Mouse (Mus musculus): ENCODE measurements around the gene Lrba. TPM values are rescaled to one million over a fixed set of nuclear protein-coding genes. Genes with fewer than 3 reads are reported as not detected.

Gene Lrba
- total and polyA plus RNA-seq, 3 experiments, result 9.7 to 24.3 (median 22.5) TPM

DNA sequence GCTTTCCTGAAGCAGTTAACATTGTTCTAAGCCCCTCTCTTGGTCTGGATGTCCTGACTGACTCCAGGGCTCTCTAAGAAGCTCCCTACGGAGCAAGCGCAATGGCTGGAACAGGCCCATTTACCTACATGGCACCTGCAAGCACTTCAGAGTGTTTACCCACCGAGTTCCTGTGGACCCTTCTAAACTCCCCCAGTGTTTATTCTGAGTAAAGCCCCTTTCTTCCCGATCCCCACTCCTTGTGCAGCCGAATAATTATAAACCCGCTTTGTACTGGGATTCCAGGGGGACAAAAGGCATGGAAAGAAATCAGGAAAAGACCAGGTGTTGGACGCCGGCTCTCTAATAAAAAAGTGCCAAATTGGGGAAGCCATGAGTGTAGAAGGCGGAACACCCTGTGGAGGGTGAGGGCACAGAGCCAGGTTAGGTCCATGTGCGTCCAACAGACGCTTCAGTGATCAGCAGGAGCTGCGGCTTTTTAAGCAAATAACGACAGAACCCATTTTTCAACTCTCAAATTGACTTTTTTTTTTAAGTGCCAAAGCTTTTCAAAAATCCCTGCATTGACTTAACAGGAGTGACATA is 593.6 kb downstream of the Lrba start:
- DNase-seq, result no peak
- Histone ChIP-seq H3K36me3 (ENCODE audit: control insufficient read depth, insufficient read depth, low read length) (no peaks in the 10 kb centered on the region), H3K79me2 (replicated peaks; ENCODE audit: control insufficient read depth, insufficient read depth, low read length) (no peaks in the 10 kb centered on the region), H3K27ac (no peak overlapping the region), H3K27me3 (ENCODE audit: control insufficient read depth, insufficient read depth, low read length) (no peaks in the 10 kb centered on the region), H3K4me3 (no peak overlapping the region), H3K4me1 (ENCODE audit: control insufficient read depth, insufficient read depth, low read length) (peaks cover under 1% of the 10 kb centered on the region; the same call in 1 of the 2 replicates), H3K9ac (ENCODE audit: low read depth, low read length) (no peak overlapping the region)
- TF ChIP-seq POLR2A (IDR thresholded peaks at IDR 0.05; ENCODE audit: insufficient read depth, low read depth, low read length) (no peak), EP300 (IDR thresholded peaks at IDR 0.05; ENCODE audit: insufficient read depth, low read depth, low read length) (no peak), CTCF (IDR thresholded peaks at IDR 0.05) (no peak)
- WGBS, result 94% methylated on average over 13 of the region's 13 CpGs
- intact Hi-C loops (cut with DNase I), result loop anchor here (5.0 to 10.0 kb wide), 2 partner anchors 41 to 493 kb away; no protein-coding TSS in a partner anchor

DNA sequence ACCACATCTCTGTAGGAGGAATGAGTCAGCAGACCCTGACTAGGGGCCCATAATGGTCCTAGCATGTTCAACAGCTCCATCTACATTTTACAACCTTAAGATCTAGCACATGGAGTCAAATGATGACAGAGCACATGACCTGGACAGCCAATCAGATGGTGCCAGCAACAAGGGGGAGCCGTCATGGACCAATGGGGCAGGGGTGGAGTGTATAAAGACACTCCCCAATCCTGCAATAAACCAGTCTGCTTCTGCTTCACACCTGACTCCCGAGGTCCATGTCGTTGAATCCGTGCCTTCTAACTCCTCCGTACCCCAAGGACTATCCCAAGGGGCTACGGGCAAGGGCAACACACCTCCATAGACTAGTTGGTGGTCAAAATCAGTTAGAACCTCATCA is 594.9 kb downstream of the Lrba start:
- TF ChIP-seq CTCF (IDR thresholded peaks at IDR 0.05) (no peak), EP300 (IDR thresholded peaks at IDR 0.05; ENCODE audit: insufficient read depth, low read depth, low read length) (no peak), POLR2A (IDR thresholded peaks at IDR 0.05; ENCODE audit: insufficient read depth, low read depth, low read length) (no peak)
- WGBS, result 100% methylated on average over 6 of the region's 6 CpGs
- intact Hi-C loops (cut with DNase I), result loop anchor here (5.0 to 10.0 kb wide), 2 partner anchors 42 to 495 kb away; no protein-coding TSS in a partner anchor

GRCm38 (mm10) chr3:86820344-86820743 is 595.9 kb downstream of the Lrba start:
- Histone ChIP-seq H3K4me1 (ENCODE audit: control insufficient read depth, insufficient read depth, low read length) (no peaks in the 10 kb centered on the region), H3K27ac (no peak overlapping the region), H3K79me2 (replicated peaks; ENCODE audit: control insufficient read depth, insufficient read depth, low read length) (no peaks in the 10 kb centered on the region), H3K36me3 (ENCODE audit: control insufficient read depth, insufficient read depth, low read length) (no peaks in the 10 kb centered on the region), H3K27me3 (ENCODE audit: control insufficient read depth, insufficient read depth, low read length) (no peaks in the 10 kb centered on the region), H3K9ac (ENCODE audit: low read depth, low read length) (no peak overlapping the region), H3K4me3 (no peak overlapping the region)
- no peak for DNase-seq
- no peak for TF ChIP-seq EP300 (IDR thresholded peaks at IDR 0.05; ENCODE audit: insufficient read depth, low read depth, low read length)
- no peak for TF ChIP-seq POLR2A (IDR thresholded peaks at IDR 0.05; ENCODE audit: insufficient read depth, low read depth, low read length)
- TF ChIP-seq CTCF (IDR thresholded peaks at IDR 0.05), result no peak
- intact Hi-C loops (cut with DNase I), result no loop called here
- WGBS, result 71% methylated on average over 10 of the region's 10 CpGs

More for the DNA sequence above, 594.9 kb downstream of the Lrba start:
- no peaks in the 10 kb centered on the region for H3K36me3 ChIP-seq (ENCODE audit: control insufficient read depth, insufficient read depth, low read length)
- H3K79me2 ChIP-seq (replicated peaks; ENCODE audit: control insufficient read depth, insufficient read depth, low read length), result no peaks in the 10 kb centered on the region
- no peaks in the 10 kb centered on the region for H3K27me3 ChIP-seq (ENCODE audit: control insufficient read depth, insufficient read depth, low read length)
- no peak overlapping the region for H3K4me3 ChIP-seq
- H3K27ac ChIP-seq, result no peak overlapping the region
- no peak overlapping the region for H3K9ac ChIP-seq (ENCODE audit: low read depth, low read length)
- DNase-seq, result no peak
- no peaks in the 10 kb centered on the region for H3K4me1 ChIP-seq (ENCODE audit: control insufficient read depth, insufficient read depth, low read length)

GRCm38 (mm10) chr3:86821383-86821782 is 596.9 kb downstream of the Lrba start:
- Histone ChIP-seq H3K4me1 (ENCODE audit: control insufficient read depth, insufficient read depth, low read length) (no peaks in the 10 kb centered on the region), H3K9ac (ENCODE audit: low read depth, low read length) (no peak overlapping the region), H3K4me3 (no peak overlapping the region), H3K36me3 (ENCODE audit: control insufficient read depth, insufficient read depth, low read length) (no peaks in the 10 kb centered on the region), H3K27me3 (ENCODE audit: control insufficient read depth, insufficient read depth, low read length) (no peaks in the 10 kb centered on the region), H3K79me2 (replicated peaks; ENCODE audit: control insufficient read depth, insufficient read depth, low read length) (no peaks in the 10 kb centered on the region), H3K27ac (no peak overlapping the region)
- intact Hi-C loops (cut with DNase I), result no loop called here
- 66% methylated on average over 3 of the region's 3 CpGs for WGBS
- DNase-seq, result no peak
- TF ChIP-seq EP300 (IDR thresholded peaks at IDR 0.05; ENCODE audit: insufficient read depth, low read depth, low read length) (no peak), POLR2A (IDR thresholded peaks at IDR 0.05; ENCODE audit: insufficient read depth, low read depth, low read length) (no peak), CTCF (IDR thresholded peaks at IDR 0.05) (no peak)

GRCm38 (mm10) chr3:86827506-86827905 is 603.0 kb downstream of the Lrba start:
- no peaks in the 10 kb centered on the region for H3K27me3 ChIP-seq (ENCODE audit: control insufficient read depth, insufficient read depth, low read length)
- no peak for TF ChIP-seq POLR2A (IDR thresholded peaks at IDR 0.05; ENCODE audit: insufficient read depth, low read depth, low read length)
- no peak for TF ChIP-seq CTCF (IDR thresholded peaks at IDR 0.05)
- no peak for TF ChIP-seq EP300 (IDR thresholded peaks at IDR 0.05; ENCODE audit: insufficient read depth, low read depth, low read length)
- DNase-seq, result no peak
- H3K79me2 ChIP-seq (replicated peaks; ENCODE audit: control insufficient read depth, insufficient read depth, low read length), result no peaks in the 10 kb centered on the region
- WGBS, result 85% methylated on average over 3 of the region's 3 CpGs
- H3K4me3 ChIP-seq, result no peak overlapping the region
- intact Hi-C loops (cut with DNase I), result no loop called here
- H3K9ac ChIP-seq (ENCODE audit: low read depth, low read length), result no peak overlapping the region
- no peaks in the 10 kb centered on the region for H3K4me1 ChIP-seq (ENCODE audit: control insufficient read depth, insufficient read depth, low read length)
- no peak overlapping the region for H3K27ac ChIP-seq
- no peaks in the 10 kb centered on the region for H3K36me3 ChIP-seq (ENCODE audit: control insufficient read depth, insufficient read depth, low read length)

DNA sequence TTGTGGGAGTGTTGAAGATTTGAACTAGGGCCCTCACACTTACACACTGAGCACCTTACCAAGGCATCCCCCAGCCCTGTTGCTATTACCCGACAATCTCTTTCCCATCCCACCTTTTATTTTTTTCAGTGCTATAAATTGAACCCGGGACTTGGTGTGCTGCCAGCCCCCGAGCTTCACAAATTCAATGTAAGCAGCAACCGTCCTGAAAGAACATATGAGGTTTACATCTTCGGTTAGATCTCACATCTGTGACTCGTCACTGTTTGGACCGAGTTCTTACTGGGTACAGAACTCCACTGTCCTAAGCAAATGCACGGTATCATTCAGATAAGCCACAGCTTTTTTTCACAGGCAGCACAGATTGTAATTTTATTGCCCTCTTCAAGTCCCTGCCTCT is 607.6 kb downstream of the Lrba start:
- no peaks in the 10 kb centered on the region for H3K36me3 ChIP-seq (ENCODE audit: control insufficient read depth, insufficient read depth, low read length)
- H3K79me2 ChIP-seq (replicated peaks; ENCODE audit: control insufficient read depth, insufficient read depth, low read length), result no peaks in the 10 kb centered on the region
- no peaks in the 10 kb centered on the region for H3K4me1 ChIP-seq (ENCODE audit: control insufficient read depth, insufficient read depth, low read length)
- H3K27ac ChIP-seq, result no peak overlapping the region
- H3K27me3 ChIP-seq (ENCODE audit: control insufficient read depth, insufficient read depth, low read length), result no peaks in the 10 kb centered on the region
- 70% methylated on average over 8 of the region's 8 CpGs for WGBS
- H3K9ac ChIP-seq (ENCODE audit: low read depth, low read length), result no peak overlapping the region
- no peak for DNase-seq
- intact Hi-C loops (cut with DNase I), result no loop called here
- TF ChIP-seq CTCF (IDR thresholded peaks at IDR 0.05), result no peak
- TF ChIP-seq EP300 (IDR thresholded peaks at IDR 0.05; ENCODE audit: insufficient read depth, low read depth, low read length), result no peak
- no peak for TF ChIP-seq POLR2A (IDR thresholded peaks at IDR 0.05; ENCODE audit: insufficient read depth, low read depth, low read length)
- H3K4me3 ChIP-seq, result no peak overlapping the region

Other genes starting within 250 kb of the Lrba start
- gene Prss48, start 222.2 kb upstream of the Lrba start, total RNA-seq (2021), result not detected
- not detected in 2 replicates for gene Prss48, start 222.2 kb upstream of the Lrba start, polyA plus RNA-seq (2012; rRNA removed)
- 100 to 1,000 TPM; 482 to 538 TPM for gene Rps3a1, start 82.0 kb upstream of the Lrba start, total RNA-seq (2021)
- gene Rps3a1, start 82.0 kb upstream of the Lrba start, polyA plus RNA-seq (2012; rRNA removed), result 186 and 373 TPM in 2 replicates